Comparison of ENCODE assay signal across 23 mouse cellular contexts in the genomic region with DNA sequence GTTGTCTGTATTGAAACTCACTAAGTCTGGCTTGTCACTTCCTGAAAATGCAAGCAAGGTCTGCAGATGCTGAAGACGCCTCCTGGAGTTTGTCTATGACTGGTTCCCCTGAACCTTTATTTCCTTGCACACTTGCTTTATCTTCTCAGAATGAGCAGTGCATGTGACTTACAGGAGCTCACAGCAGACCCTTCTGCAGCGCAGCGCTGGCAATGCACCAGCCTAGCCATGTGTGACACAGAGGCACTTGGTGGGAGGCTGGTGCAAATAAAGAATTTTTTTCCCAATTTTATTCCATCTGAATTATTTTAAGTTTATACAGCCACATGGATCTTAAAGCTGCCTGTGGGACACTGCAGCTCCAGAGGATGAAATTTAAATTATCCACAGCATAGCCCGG. TPM values are rescaled to one million over a fixed set of nuclear protein-coding genes. Genes with fewer than 3 reads are reported as not detected.
A peak's percentile ranks its signal among the peaks of the same experiment; 100 is the strongest.
DNase-seq lines count a peak whose midpoint lies in the region; ATAC-seq lines count a peak whose summit lies in the region.
"Had no signal": no experiment of that assay in that cellular context is flagged by ENCODE, and none has a peak within 500 bp of the region (broad histone marks: within the 10 kb centered on the region; RNA-seq: fewer than 3 reads in every experiment).

No protein-coding gene starts in this region.

- 64% methylated on average over 4 of the region's 4 CpGs for WGBS in hindbrain, embryonic 14.5 days
- WGBS in hindbrain, embryonic 12.5 days: 73% methylated on average over 4 of the region's 4 CpGs

- H3K27ac ChIP-seq in hindbrain, embryonic 14.5 days: no peak overlapping the region
- H3K27ac ChIP-seq in hindbrain, embryonic 12.5 days: no peak overlapping the region
- H3K27ac ChIP-seq: embryonic facial prominence, embryonic 15.5 days; heart, adult 2 months; limb, embryonic 10.5 days; liver, embryonic 15.5 days; lung, embryonic 15.5 days; neural tube, embryonic 13.5 days had no signal

- no peak overlapping the region for H3K4me3 ChIP-seq in hindbrain, embryonic 14.5 days (replicated peaks; ENCODE audit: low read length)
- no peak overlapping the region for H3K4me3 ChIP-seq in hindbrain, embryonic 12.5 days
- H3K4me3 ChIP-seq: embryonic facial prominence, embryonic 15.5 days; heart, adult 2 months; limb, embryonic 10.5 days; liver, embryonic 15.5 days; lung, embryonic 15.5 days; neural tube, embryonic 13.5 days had no signal

- no peak overlapping the region for H3K9ac ChIP-seq in hindbrain, embryonic 14.5 days
- no peak overlapping the region for H3K9ac ChIP-seq in hindbrain, embryonic 12.5 days
- H3K9ac ChIP-seq: embryonic facial prominence, embryonic 15.5 days; liver, embryonic 15.5 days; lung, embryonic 15.5 days; neural tube, embryonic 13.5 days had no signal

- ATAC-seq in hindbrain, embryonic 14.5 days (ENCODE audit: low FRiP score): peak; percentile 59; the same call in 1 of the 2 replicates
- ATAC-seq in hindbrain, embryonic 12.5 days (ENCODE audit: low FRiP score): no peak
- ATAC-seq: forebrain, embryonic 14.5 days; intestine, postnatal 0 days had no signal

- H3K9me3 ChIP-seq in hindbrain, embryonic 14.5 days (ENCODE audit: control insufficient read depth, low read length): no peaks in the 10 kb centered on the region
- no peaks in the 10 kb centered on the region for H3K9me3 ChIP-seq in hindbrain, embryonic 12.5 days (replicated peaks)
- H3K9me3 ChIP-seq: embryonic facial prominence, embryonic 15.5 days; limb, embryonic 10.5 days; liver, embryonic 15.5 days; lung, embryonic 15.5 days; neural tube, embryonic 13.5 days had no signal

- H3K4me1 ChIP-seq in hindbrain, embryonic 14.5 days (replicated peaks; ENCODE audit: control insufficient read depth, insufficient read depth, low read length): no peaks in the 10 kb centered on the region
- peaks cover 15% of the 10 kb centered on the region for H3K4me1 ChIP-seq in hindbrain, embryonic 12.5 days
- H3K4me1 ChIP-seq: embryonic facial prominence, embryonic 15.5 days; liver, embryonic 15.5 days; lung, embryonic 15.5 days had no signal

- H3K27me3 ChIP-seq in hindbrain, embryonic 14.5 days (ENCODE audit: control insufficient read depth, insufficient read depth, low read length): no peaks in the 10 kb centered on the region
- H3K27me3 ChIP-seq in hindbrain, embryonic 12.5 days: no peaks in the 10 kb centered on the region
- H3K27me3 ChIP-seq: embryonic facial prominence, embryonic 15.5 days; liver, embryonic 15.5 days; lung, embryonic 15.5 days; neural tube, embryonic 13.5 days had no signal

- no peaks in the 10 kb centered on the region for H3K36me3 ChIP-seq in hindbrain, embryonic 14.5 days (replicated peaks; ENCODE audit: control insufficient read depth, insufficient read depth)
- no peaks in the 10 kb centered on the region for H3K36me3 ChIP-seq in hindbrain, embryonic 12.5 days
- H3K36me3 ChIP-seq: embryonic facial prominence, embryonic 15.5 days; limb, embryonic 10.5 days; liver, embryonic 15.5 days; lung, embryonic 15.5 days; neural tube, embryonic 13.5 days had no signal

- no peak for DNase-seq in hindbrain, embryonic 14.5 days (ENCODE audit: low spot score)
- DNase-seq in layer of hippocampus, adult 9-11 months: peak; percentile 34
- DNase-seq in layer of hippocampus, adult 9-10 months (ENCODE audit: low spot score): no peak
- DNase-seq in right cerebral cortex, postnatal 10 days (ENCODE audit: low spot score in 2 of 2): peak; percentile 44 to 63
- no peak for DNase-seq in right cerebral cortex, postnatal 25 days
- no peak for DNase-seq in lung, postnatal 36 days
- DNase-seq: adrenal gland, adult 2 months; cerebellum, adult 8-10 months; gastrocnemius, postnatal 25 days; heart, adult 2 months; heart, postnatal 36 days; kidney, postnatal 36 days; liver; lung, postnatal 4 days; spleen, adult 18-20 months had no signal

- no peak overlapping the region for H3K4me2 ChIP-seq in hindbrain, embryonic 14.5 days (replicated peaks)
- no peak overlapping the region for H3K4me2 ChIP-seq in hindbrain, embryonic 12.5 days (replicated peaks)
- H3K4me2 ChIP-seq: embryonic facial prominence, embryonic 15.5 days; liver, embryonic 15.5 days; lung, embryonic 15.5 days; neural tube, embryonic 13.5 days had no signal

RNA-seq across cellular contexts. Expression of gene Rin2, which starts 55.3 kb away (rescaled TPM):
- polyA plus RNA-seq in hindbrain, embryonic 14.5 days (2014; fragmentation: Nextera tagmentation; extraction: Ambion mirVana): 14.8 and 17.1 TPM in 2 replicates
- polyA plus RNA-seq in hindbrain, embryonic 12.5 days (2016; fragmentation: Nextera tagmentation; extraction: Ambion mirVana): 21.4 and 29.2 TPM in 2 replicates

Comparison
In these comparisons a context has a peak if more than half of its experiments do, and no peak if none do; other contexts are left out.
1. DNase-seq: peak in layer of hippocampus, adult 9-11 months (single experiment) and right cerebral cortex, postnatal 10 days (2 of 2); none in hindbrain, embryonic 14.5 days (single experiment), layer of hippocampus, adult 9-10 months (single experiment), right cerebral cortex, postnatal 25 days (single experiment) and lung, postnatal 36 days (single experiment).